Mouse (Mus musculus): ENCODE measurements around the gene Tmem205. TPM values are rescaled to one million over a fixed set of nuclear protein-coding genes. Genes with fewer than 3 reads are reported as not detected.

The Tmem205 gene
- total and polyA plus RNA-seq, 2 experiments from 2014 or later, result 44.2 to 50.9 TPM

DNA sequence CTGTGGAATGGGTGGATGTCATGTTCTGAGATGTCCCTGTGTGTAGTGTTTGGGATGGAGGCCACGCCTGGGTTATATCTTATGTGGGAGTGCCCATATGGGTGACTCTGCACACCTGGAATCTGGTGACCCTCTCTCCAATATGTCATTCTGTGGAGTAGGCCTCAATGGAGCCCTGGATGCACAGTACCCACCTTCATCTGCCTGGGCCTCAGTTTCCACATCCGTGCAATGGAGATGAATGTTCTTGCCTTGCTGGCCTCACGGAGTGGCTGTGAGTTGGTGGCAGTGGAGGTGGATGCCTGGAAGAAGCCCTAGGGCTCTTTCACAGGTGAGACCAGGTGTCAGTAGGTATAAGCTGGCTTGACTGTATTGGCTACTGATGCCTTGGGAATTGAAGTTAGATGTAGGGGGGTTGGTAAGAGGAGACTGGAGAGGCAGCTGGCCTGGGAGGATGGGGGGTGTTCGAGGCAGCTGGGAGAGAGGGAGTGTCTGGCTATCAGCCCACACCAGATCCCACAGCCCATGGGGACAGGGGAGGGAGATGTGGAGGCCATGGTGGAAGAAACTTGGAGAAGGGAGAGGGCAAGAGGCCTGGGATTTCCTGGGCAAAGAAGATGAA lies 11.0 kb upstream of the Tmem205 start:
- no peak for DNase-seq (ENCODE audit: low spot score)
- ATAC-seq (ENCODE audit: low FRiP score), result no peak

DNA sequence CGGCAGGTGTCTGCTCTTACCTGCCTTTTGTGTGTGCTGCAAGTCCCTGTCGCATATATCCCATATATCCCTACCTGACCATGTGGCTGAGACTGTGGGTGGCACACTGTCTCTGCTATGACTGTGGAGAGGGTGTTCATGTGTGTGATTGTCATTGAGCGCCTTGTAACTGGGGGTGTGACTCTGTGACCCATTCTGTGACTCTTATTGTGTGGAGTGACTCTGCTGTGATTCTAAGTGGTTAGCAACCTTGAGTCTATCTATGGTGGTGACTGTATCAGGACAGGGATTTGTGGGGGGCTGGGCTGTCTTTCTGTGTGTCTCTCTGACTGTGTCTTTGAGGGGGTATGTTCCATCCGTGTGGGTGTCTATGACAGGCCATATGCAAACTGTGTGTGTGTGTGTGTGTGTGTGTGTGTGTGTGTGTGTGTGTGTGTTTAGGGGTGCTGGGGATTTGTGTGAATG lies 10.4 kb upstream of the Tmem205 start:
- WGBS, result 48% methylated on average over 4 of the region's 4 CpGs
- peak overlapping the region; percentile 94 for H3K9ac ChIP-seq (replicated peaks; ENCODE audit: low read length, poor library complexity, severe bottlenecking)
- H3K36me3 ChIP-seq (ENCODE audit: insufficient read depth, low read length), result peaks cover 18% of the 10 kb centered on the region
- peak overlapping the region; percentile 65 for H3K4me2 ChIP-seq (ENCODE audit: low read depth, low read length, poor library complexity, severe bottlenecking)
- ATAC-seq (ENCODE audit: low FRiP score), result peak; percentile 20; the same call in 1 of the 2 replicates
- H3K4me3 ChIP-seq (ENCODE audit: low read depth, low read length), result peak overlapping the region; percentile 75
- H3K27ac ChIP-seq (ENCODE audit: low read depth, low read length), result peak overlapping the region; percentile 87; the same call in 1 of the 2 replicates
- peak; percentile 17 for DNase-seq (ENCODE audit: low spot score)
- peaks cover 6% of the 10 kb centered on the region; the same call in 1 of the 2 replicates for H3K4me1 ChIP-seq (ENCODE audit: insufficient read depth, low read length)
- H3K27me3 ChIP-seq (ENCODE audit: insufficient read depth, low read length), result no peaks in the 10 kb centered on the region
- no peaks in the 10 kb centered on the region for H3K9me3 ChIP-seq (ENCODE audit: low read length)
- no peak for TF ChIP-seq CTCF (IDR thresholded peaks at IDR 0.05)

More for the DNA sequence above, 11.0 kb upstream of the Tmem205 start:
- Histone ChIP-seq H3K9me3 (ENCODE audit: low read length) (no peaks in the 10 kb centered on the region), H3K27ac (ENCODE audit: low read depth, low read length) (0 out of 2 replicates have a peak overlapping the region, but pooled peaks have one; percentile 87), H3K4me3 (ENCODE audit: low read depth, low read length) (peak overlapping the region; percentile 75), H3K4me1 (ENCODE audit: insufficient read depth, low read length) (peaks cover 6% of the 10 kb centered on the region; the same call in 1 of the 2 replicates), H3K36me3 (ENCODE audit: insufficient read depth, low read length) (peaks cover 18% of the 10 kb centered on the region), H3K9ac (replicated peaks; ENCODE audit: low read length, poor library complexity, severe bottlenecking) (0 out of 2 replicates have a peak overlapping the region, but pooled peaks have one; percentile 94), H3K27me3 (ENCODE audit: insufficient read depth, low read length) (no peaks in the 10 kb centered on the region), H3K4me2 (ENCODE audit: low read depth, low read length, poor library complexity, severe bottlenecking) (peak overlapping the region; percentile 65)
- no peak for TF ChIP-seq CTCF (IDR thresholded peaks at IDR 0.05)
- WGBS, result 82% methylated on average over 4 of the region's 4 CpGs

DNA sequence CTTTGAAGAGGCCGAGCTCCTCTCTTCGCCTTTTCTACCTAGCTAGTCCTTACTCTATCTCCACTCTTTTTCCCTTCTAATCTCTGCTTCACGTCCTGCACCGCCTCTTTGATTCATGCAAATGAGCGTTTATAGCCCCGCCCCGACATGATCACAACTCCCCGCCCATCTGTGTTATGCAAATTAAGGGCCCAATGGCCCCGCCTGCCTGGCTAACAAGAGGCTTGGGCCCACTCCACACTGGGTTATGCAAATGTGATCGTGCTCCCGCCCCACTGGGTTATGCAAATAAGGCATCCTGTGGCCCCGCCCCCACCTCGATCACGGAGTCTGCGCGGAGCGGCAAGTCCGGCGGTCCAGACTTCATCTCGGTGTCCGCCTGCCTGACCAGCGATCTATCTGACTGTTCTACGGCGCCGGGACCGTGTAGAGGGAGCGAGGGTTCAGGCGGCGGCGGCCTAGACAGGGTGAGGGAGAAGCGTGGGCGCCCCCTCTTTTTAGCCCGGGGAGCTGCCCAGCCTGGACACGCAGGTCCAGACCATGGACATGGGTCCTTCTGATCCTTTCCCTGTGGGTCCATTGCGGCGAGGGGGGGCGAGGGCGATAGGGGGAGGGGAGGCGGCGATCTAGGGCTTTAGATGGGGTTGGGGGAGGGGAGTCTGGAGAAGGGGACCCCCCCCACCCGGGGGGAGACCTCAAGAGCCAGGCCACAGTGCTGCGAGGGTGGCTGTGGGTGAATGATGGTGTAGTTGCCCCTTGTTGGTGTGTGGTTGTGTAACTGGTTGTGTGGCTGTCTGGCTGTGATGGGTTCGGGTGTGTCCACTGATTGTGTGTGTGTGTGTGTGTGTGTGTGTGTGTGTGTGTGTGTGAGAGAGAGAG lies 9.6 kb upstream of the Tmem205 start, which contains the start of gene Plppr2:
TSS of gene Plppr2 (plus strand) at position 342 of the 879 bp plus-strand sequence.
- Histone ChIP-seq H3K4me3 (ENCODE audit: low read depth, low read length) (peak within 1 kb of the TSS; percentile 75), H3K27ac (ENCODE audit: low read depth, low read length) (peak within 1 kb of the TSS; percentile 87), H3K9ac (replicated peaks; ENCODE audit: low read length, poor library complexity, severe bottlenecking) (peak within 1 kb of the TSS; percentile 94), H3K27me3 (ENCODE audit: insufficient read depth, low read length) (no peaks in the 10 kb centered on the region), H3K4me1 (ENCODE audit: insufficient read depth, low read length) (peaks cover 6% of the 10 kb centered on the region; the same call in 1 of the 2 replicates), H3K36me3 (ENCODE audit: insufficient read depth, low read length) (peaks cover 18% of the 10 kb centered on the region), H3K4me2 (ENCODE audit: low read depth, low read length, poor library complexity, severe bottlenecking) (peak within 1 kb of the TSS; percentile 65), H3K9me3 (ENCODE audit: low read length) (no peaks in the 10 kb centered on the region)
- ATAC-seq (ENCODE audit: low FRiP score) (peak; percentile 92), DNase-seq (ENCODE audit: low spot score) (peak; percentile 99)
- TF ChIP-seq CTCF (IDR thresholded peaks at IDR 0.05), result peak; percentile 17; the same call in 1 of the 2 replicates
- WGBS, result 2% methylated on average over 41 of the region's 43 CpGs

DNA sequence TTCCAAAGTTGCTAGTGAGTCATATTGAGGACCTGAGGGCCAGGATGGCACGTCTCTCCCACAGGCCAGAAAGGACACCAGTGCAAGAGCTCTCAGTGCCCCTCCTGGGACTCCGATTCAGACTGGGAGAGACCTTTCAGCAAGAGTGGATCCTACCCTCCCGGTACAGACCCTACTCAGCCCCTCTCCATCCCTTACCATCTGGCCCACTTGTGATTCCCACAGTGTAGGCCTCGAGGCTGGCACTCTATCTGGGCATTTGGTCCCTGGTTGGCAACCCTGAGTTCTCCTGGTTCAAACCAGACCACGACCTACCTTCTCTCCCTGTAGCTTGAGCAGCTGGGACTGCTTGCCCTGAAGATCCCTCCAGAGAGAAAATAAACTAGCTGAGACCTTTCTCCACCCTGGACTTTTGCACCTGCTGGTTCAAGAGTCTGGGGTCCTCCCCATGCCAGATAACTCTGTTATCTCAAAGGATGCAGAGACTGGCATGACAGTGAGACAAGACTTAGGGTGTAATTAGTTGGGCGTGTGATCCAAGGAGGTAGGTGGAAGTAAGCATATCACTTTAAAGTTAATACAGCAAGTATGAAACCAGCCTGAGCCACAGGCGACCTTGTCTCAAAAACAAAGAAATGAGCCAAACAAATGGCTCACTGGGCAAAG lies 8.2 kb upstream of the Tmem205 start:
- no peaks in the 10 kb centered on the region for H3K9me3 ChIP-seq (ENCODE audit: low read length)
- no peak overlapping the region for H3K4me2 ChIP-seq (ENCODE audit: low read depth, low read length, poor library complexity, severe bottlenecking)
- peaks cover 6% of the 10 kb centered on the region; the same call in 1 of the 2 replicates for H3K4me1 ChIP-seq (ENCODE audit: insufficient read depth, low read length)
- WGBS, result 86% methylated on average over 7 of the region's 7 CpGs
- no peak for DNase-seq (ENCODE audit: low spot score)
- no peaks in the 10 kb centered on the region for H3K27me3 ChIP-seq (ENCODE audit: insufficient read depth, low read length)
- H3K9ac ChIP-seq (replicated peaks; ENCODE audit: low read length, poor library complexity, severe bottlenecking), result 0 out of 2 replicates have a peak overlapping the region, but pooled peaks have one; percentile 94
- peak overlapping the region; percentile 75; the same call in 1 of the 2 replicates for H3K4me3 ChIP-seq (ENCODE audit: low read depth, low read length)
- ATAC-seq (ENCODE audit: low FRiP score), result no peak
- peak overlapping the region; percentile 87; the same call in 1 of the 2 replicates for H3K27ac ChIP-seq (ENCODE audit: low read depth, low read length)
- peaks cover 8% of the 10 kb centered on the region for H3K36me3 ChIP-seq (ENCODE audit: insufficient read depth, low read length)
- TF ChIP-seq CTCF (IDR thresholded peaks at IDR 0.05), result no peak

DNA sequence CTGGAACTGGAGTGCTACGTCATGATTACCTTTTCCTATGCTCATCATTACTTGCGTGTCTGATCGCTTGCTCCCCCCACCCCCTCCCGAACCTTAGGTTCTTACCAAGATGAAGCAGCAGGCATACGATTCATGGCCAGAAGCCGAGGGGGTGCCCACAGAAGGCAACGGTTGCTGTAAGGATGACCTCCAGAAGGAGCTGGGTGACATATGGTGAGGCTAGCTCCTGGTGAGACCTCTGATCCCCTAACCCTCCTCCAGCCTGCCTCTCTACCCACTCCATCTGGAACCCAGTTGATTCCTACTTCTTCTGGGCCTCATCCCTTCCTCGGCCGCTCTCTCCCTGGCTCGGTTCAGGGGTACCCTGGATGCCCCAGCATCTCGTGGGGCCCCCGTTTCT lies 6.7 kb upstream of the Tmem205 start:
- Histone ChIP-seq H3K4me3 (ENCODE audit: low read depth, low read length) (no peak overlapping the region), H3K27me3 (ENCODE audit: insufficient read depth, low read length) (no peaks in the 10 kb centered on the region), H3K27ac (ENCODE audit: low read depth, low read length) (no peak overlapping the region), H3K9me3 (ENCODE audit: low read length) (no peaks in the 10 kb centered on the region), H3K9ac (replicated peaks; ENCODE audit: low read length, poor library complexity, severe bottlenecking) (no peak overlapping the region), H3K36me3 (ENCODE audit: insufficient read depth, low read length) (no peaks in the 10 kb centered on the region), H3K4me1 (ENCODE audit: insufficient read depth, low read length) (peaks cover 6% of the 10 kb centered on the region; the same call in 1 of the 2 replicates), H3K4me2 (ENCODE audit: low read depth, low read length, poor library complexity, severe bottlenecking) (no peak overlapping the region)
- no peak for TF ChIP-seq CTCF (IDR thresholded peaks at IDR 0.05)
- WGBS, result 89% methylated on average over 12 of the region's 12 CpGs
- ATAC-seq (ENCODE audit: low FRiP score), result no peak
- DNase-seq (ENCODE audit: low spot score), result no peak

Data from midbrain, postnatal 0 days (tissue).